Mouse (Mus musculus) small intestine, adult 2 months (tissue): ENCODE data around the gene Gm10073. TPM values are rescaled to one million over a fixed set of nuclear protein-coding genes. Genes with fewer than 3 reads are reported as not detected.

ENCODE experiments used
- H3K27ac ChIP-seq: fragments of 200-500 bp; 2 replicates; pipeline ENCODE4 v1.5.1; 2012; ENCODE audit warnings: low read depth, low read length, control low read depth, inconsistent platforms; ENCODE audit not compliant: insufficient read depth
- H3K27me3 ChIP-seq: fragments of 200-500 bp; 2 replicates; pipeline ENCODE4 v1.6.1; 2012; ENCODE audit warnings: mild to moderate bottlenecking, moderate library complexity, low read length, inconsistent platforms; ENCODE audit not compliant: control insufficient read depth, insufficient read depth
- H3K36me3 ChIP-seq: fragments of 200-500 bp; 2 replicates; pipeline ENCODE4 v1.6.1; 2012; ENCODE audit warnings: mild to moderate bottlenecking, low read length, control low read depth, inconsistent platforms; ENCODE audit not compliant: control insufficient read depth, insufficient read depth
- H3K4me1 ChIP-seq: fragments of 200-500 bp; 2 replicates; pipeline ENCODE4 v1.6.1; 2012; ENCODE audit warnings: low read length, inconsistent platforms, mixed read lengths; ENCODE audit not compliant: control insufficient read depth, insufficient read depth, insufficient read length
- H3K4me3 ChIP-seq: fragments of 200-500 bp; 2 replicates; pipeline ENCODE4 v1.5.1; 2012; ENCODE audit warnings: low read depth, mild to moderate bottlenecking, control low read depth, inconsistent platforms, low read length, moderate library complexity
- CTCF ChIP-seq: fragments of 200-500 bp; IDR thresholded peaks from 2 replicates; pipeline ENCODE4 v1.5.1; 2012; ENCODE audit warnings: low read depth, mild to moderate bottlenecking, control low read depth, inconsistent platforms, low read length, moderate library complexity, mixed read lengths; ENCODE audit not compliant: insufficient replicate concordance, insufficient read length; ENCODE audit errors: extremely low read depth
- POLR2A ChIP-seq: fragments of 200-500 bp; IDR thresholded peaks from 2 replicates; pipeline ENCODE4 v1.6.1; 2012; ENCODE audit warnings: low read depth, mild to moderate bottlenecking, control low read depth, inconsistent platforms, low read length, moderate library complexity
- WGBS: fragments of 180-500 bp; shearing (Covaris S2); methylation state at CpG from one replicate; pipeline ENCODE4 v1.1.7; 2018; 5-methylcytosine and 5-hydroxymethylcytosine counted together
- polyA plus RNA-seq: library from polyadenylated mRNA; depleted of rRNA; stranded (reverse); fragments of >200 nt; gene quantifications from 2 replicates; pipeline ENCODE4 v1.2.3, GENCODE M21; 2012

Gm10073 gene
- polyA plus RNA-seq, 1 experiment: 78.0 TPM

- peak overlapping the region; percentile 35; the same call in 1 of the 2 replicates for H3K27ac ChIP-seq
- no peaks in the 10 kb centered on the region for H3K27me3 ChIP-seq
- no peak overlapping the region for H3K4me3 ChIP-seq
- H3K4me1 ChIP-seq: peaks cover 19% of the 10 kb centered on the region
- TF ChIP-seq CTCF: no peak
- no peak for TF ChIP-seq POLR2A
- 13% methylated on average over 3 of the region's 3 CpGs for WGBS
- H3K36me3 ChIP-seq: no peaks in the 10 kb centered on the region
Measured at GRCm38 (mm10) chr8:106592458-106592857, 19.2 kb upstream of the Gm10073 start.

- WGBS: 27% methylated on average over 3 of the region's 3 CpGs
- Histone ChIP-seq H3K4me1 (peaks cover 34% of the 10 kb centered on the region), H3K27ac (peak overlapping the region; percentile 79)
Measured at GRCm38 (mm10) chr8:106588443-106589431, 15.5 kb upstream of the Gm10073 start.

GRCm38 (mm10) chr8:106586896-106587295 lies 13.6 kb upstream of the Gm10073 start:
- Histone ChIP-seq H3K36me3 (no peaks in the 10 kb centered on the region), H3K27ac (peak overlapping the region; percentile 89), H3K4me1 (peaks cover 30% of the 10 kb centered on the region), H3K4me3 (no peak overlapping the region), H3K27me3 (no peaks in the 10 kb centered on the region)
- WGBS: 46% methylated on average over 8 of the region's 8 CpGs
- TF ChIP-seq POLR2A: no peak
- no peak for TF ChIP-seq CTCF

More at GRCm38 (mm10) chr8:106588443-106589431, 15.5 kb upstream of the Gm10073 start:
- TF ChIP-seq POLR2A (no peak), CTCF (no peak)
- H3K27me3 ChIP-seq: no peaks in the 10 kb centered on the region
- H3K36me3 ChIP-seq: no peaks in the 10 kb centered on the region
- no peak overlapping the region for H3K4me3 ChIP-seq

- no peaks in the 10 kb centered on the region for H3K27me3 ChIP-seq
- 51% methylated on average over 3 of the region's 3 CpGs for WGBS
- H3K4me1 ChIP-seq: peaks cover 36% of the 10 kb centered on the region
Measured at GRCm38 (mm10) chr8:106585671-106586037, 12.4 kb upstream of the Gm10073 start.

DNA sequence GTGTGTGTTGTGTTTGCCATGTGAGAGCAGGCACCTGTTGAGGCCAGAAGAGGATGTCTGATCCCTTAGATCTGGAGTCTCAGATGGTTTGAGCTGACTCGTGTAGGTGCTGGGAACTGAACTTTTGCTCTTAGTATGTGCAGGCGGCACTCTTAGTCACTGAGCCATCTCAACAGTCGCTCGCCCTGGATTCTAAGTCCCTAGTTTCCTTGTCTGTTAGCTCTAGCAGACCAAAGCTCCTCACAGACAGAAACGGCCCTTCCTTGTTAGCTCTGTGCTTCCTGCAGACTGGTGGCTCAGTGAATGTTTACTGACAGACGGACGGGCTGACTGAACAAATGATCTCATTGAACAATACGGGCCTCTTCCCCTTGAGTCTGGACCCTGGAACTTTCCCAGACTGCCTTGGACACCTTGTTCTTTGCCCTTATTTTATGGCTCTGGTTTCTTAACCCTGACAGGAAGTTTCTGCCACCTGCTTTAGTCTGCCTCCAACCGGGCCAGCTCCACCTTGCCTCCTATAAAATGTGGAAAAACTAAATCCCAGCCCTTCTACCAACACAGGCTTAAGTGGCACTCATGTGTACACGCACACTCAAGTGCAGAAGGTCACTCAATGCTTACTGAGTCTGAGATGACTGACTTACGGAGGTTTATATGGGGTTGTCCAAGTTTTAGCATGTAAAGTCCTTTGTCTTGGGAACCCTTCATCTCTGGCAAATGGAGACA lies 11.8 kb upstream of the Gm10073 start:
- 22% methylated on average over 11 of the region's 11 CpGs for WGBS
- TF ChIP-seq CTCF (no peak), POLR2A (peak; percentile 46; the same call in 1 of the 2 replicates)
- peaks cover 36% of the 10 kb centered on the region for H3K4me1 ChIP-seq
- H3K27me3 ChIP-seq: no peaks in the 10 kb centered on the region
- no peak overlapping the region for H3K4me3 ChIP-seq
- H3K27ac ChIP-seq: peak overlapping the region; percentile 95
- no peaks in the 10 kb centered on the region for H3K36me3 ChIP-seq

More at GRCm38 (mm10) chr8:106585671-106586037, 12.4 kb upstream of the Gm10073 start:
- Histone ChIP-seq H3K36me3 (no peaks in the 10 kb centered on the region), H3K4me3 (no peak overlapping the region), H3K27ac (peak overlapping the region; percentile 93)
- TF ChIP-seq CTCF: no peak
- no peak for TF ChIP-seq POLR2A

- H3K4me3 ChIP-seq: no peak overlapping the region
- 43% methylated on average over 6 of the region's 6 CpGs for WGBS
- no peaks in the 10 kb centered on the region for H3K27me3 ChIP-seq
- TF ChIP-seq POLR2A (no peak), CTCF (no peak)
- peak overlapping the region; percentile 68 for H3K27ac ChIP-seq
- H3K36me3 ChIP-seq: no peaks in the 10 kb centered on the region
- H3K4me1 ChIP-seq: peaks cover 31% of the 10 kb centered on the region
Measured at GRCm38 (mm10) chr8:106581344-106582088, 8.3 kb upstream of the Gm10073 start.
